Mouse (Mus musculus): ENCODE measurements around the gene Msh5. TPM values are rescaled to one million over a fixed set of nuclear protein-coding genes. Genes with fewer than 3 reads are reported as not detected.

Msh5 gene
- 1 to 10 TPM in 3 of 4 experiments, under 1 TPM in 1; 0.73 to 4.0 (median 2.2) TPM for total RNA-seq (2022)

GRCm38 (mm10) chr17:35046681-35047455 is at the start of gene Msh5:
Gene Msh5, minus strand, starts transcription at chr17:35046745.
- peak; percentile 96 for DNase-seq

GRCm38 (mm10) chr17:35094475-35095365 is 48.2 kb upstream of the Msh5 start:
- DNase-seq: no peak

GRCm38 (mm10) chr17:35092403-35093198 is 46.1 kb upstream of the Msh5 start:
- no peak for DNase-seq

DNA sequence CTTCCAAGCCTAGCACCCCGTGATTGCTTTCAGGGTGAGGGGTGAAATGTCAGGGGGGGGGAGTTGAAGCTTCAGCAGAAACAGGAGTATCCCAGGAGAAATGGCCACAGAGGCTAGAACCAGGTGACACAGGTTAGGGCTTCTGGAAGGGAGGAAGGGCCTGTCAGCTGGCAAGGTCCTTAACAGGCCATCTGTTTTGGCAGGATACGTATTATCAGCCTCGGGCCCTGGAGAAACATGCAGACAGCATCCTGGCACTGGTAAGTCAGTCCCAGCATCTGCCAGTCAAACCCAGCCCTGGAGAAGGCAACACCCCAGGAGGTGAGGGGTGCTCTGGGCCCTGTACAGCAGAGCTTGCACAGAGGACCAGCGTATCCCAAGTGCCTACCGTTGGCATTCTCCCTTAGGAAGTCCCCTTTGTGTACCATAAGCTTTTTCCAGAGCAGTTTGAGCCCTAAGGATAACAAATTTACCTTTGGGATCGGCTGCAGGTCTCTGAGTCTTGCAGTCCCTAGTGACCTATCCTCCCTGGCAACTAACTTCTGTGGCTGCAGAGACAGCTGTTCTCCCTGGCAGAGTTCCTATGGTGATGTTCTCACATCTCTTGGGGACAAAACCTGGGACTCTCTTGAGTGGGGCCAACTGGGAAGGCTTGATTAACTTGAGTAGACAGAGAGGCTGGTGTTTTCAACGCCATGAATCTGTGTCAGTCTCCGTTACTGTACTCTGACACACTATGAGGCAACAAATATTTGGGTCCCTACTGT is 43.8 kb upstream of the Msh5 start:
- DNase-seq: peak; percentile 33

DNA sequence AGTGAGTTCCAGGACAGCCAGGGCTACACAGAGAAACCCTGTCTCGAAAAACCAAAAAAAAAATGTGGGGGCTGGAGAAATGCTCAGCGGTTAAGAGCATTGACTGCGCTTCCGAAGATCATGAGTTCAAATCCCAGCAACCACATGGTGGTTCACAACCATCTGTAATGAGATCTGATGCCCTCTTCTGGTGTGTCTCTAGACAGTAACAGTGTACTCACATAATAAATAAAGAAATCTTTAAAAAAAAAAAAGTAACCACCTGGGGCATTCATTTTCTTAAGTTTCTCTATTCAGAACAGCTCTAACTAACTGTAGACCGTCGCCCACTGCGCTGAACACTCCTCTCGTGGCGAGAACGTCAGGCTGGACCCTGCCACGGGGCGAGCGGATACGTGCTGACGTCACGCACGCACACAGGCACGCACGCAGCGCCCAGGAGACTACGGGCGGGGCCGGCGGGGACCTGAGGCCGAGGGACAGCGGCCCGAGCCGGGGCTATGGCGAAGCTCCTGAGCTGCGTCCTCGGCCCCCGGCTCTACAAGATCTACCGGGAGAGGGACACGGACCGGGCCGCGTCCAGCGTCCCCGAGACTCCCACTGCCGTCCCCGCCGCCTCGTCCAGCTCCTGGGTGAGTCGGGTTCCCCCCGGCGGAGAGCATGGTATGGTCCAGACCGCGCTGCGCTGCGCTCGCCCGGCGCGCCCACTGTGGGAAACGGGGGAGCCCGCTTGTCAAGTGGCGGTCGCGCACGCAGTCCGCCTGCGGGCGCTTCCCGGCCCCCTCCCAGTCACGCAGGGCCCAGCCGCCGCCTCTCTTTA is 42.5 kb upstream of the Msh5 start, which contains the start of gene Abhd16a:
Gene Abhd16a (plus strand): TSS at position 439 of the 820 bp plus-strand sequence.
- DNase-seq: peak; percentile 90

DNA sequence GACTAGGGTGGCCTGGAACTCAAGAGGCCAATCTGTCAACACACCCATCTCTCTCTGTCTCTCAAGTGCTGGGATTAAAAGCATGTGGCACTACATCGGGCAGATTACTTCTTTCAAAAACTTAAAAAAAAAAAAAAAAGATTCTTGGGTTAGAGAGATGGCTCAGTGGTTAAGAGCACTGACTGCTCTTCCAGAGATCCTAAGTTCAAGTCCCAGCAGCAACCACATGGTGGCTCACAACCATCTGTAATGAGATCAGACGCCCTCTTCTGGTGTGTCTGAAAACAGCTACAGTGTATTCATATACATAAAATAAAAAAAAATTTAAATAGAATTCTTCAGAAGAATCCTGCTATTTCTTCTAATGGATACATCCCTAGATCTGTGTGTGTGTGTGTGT is 41.6 kb upstream of the Msh5 start:
- no peak for DNase-seq

DNA sequence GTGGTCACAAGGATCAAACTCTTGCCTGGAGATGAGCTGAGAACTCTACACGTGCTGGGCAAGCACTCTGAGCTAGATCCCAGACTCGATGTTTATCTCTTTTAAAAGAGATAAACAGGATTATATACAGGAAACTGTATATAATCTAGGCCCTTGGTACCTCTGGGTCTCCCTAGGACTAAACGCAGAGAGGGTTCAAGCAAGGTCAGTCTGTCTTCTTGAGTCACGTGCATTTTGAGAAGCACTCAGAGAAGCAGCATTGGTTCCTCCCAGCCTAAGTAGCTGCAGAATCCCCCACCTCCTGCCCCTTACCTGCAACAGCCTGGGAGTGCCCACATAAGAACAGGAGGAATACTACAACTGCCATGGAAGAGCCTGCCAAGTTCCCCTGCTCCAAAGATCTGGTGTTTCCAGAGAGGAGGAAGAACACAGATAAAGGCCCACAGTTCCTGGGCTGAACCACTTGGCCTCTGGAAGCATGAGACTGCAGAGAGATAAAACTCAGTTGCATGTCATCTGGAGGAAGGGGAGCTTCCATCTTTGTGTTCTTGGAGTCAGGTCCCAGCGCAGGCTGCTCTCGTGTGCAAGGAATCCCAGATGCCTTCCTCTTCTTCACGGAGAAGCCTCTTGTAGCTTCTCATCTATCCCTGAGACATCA is 38.8 kb upstream of the Msh5 start, which contains the start of gene Ly6g6f:
Gene Ly6g6f (minus strand): TSS at position 403 of the 658 bp plus-strand sequence.
- DNase-seq: no peak

GRCm38 (mm10) chr17:35083929-35084497 is 37.5 kb upstream of the Msh5 start:
- no peak for DNase-seq

DNA sequence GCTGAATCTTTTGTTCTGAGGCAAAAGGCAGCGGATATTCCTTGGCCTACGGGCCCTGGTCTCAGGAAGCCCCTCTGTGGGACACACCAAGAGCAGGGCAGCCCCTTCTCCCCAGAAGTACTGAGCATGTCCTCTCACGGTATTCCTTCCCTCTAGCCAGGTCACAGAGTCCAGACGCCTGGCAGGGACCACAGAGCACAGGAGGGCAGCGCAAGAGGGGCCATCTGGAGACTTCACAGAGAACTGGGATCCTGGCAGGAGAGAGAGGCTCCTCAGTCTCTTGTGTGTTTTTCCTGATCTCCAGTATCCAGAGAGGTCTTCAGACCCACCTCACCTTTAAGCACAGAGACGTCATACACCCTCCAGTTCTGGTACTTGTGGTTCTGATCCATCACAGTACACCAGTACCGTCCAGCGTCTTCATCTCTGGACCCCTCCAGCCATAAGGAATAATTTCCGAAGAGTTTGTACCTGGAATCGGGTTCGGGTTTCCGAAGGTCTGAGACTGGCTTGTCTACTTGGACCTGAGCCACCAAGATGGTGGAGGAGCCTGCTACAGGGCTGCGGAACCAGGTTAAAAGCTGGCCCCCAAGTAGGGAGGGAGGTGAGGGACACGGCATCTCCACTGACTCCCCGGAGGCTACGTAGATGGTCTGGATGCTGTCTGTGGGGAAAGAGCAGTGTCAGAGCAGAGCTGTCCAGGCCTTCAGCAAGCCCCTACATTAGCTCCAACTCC is 36.5 kb upstream of the Msh5 start:
- no peak for DNase-seq

DNA sequence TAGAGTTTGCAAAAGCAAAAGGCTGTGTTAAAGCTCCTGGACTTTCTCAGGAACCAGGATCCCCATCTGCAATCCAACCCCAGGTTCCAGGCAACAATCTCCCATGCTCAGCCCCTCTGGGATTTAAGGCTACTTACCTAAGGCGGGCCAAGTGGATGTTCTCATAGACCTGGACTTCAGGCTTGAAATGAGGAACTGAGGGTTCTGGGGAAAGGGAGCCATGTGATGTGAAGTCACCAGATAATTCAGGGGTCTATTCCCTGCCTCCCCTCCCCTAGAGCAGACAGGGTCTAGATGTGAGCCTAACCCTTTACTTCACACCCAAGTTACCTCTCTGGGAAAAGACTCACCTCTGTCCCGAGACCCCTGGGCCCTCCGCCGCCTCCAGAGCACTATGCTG is 34.2 kb upstream of the Msh5 start:
- no peak for DNase-seq

DNA sequence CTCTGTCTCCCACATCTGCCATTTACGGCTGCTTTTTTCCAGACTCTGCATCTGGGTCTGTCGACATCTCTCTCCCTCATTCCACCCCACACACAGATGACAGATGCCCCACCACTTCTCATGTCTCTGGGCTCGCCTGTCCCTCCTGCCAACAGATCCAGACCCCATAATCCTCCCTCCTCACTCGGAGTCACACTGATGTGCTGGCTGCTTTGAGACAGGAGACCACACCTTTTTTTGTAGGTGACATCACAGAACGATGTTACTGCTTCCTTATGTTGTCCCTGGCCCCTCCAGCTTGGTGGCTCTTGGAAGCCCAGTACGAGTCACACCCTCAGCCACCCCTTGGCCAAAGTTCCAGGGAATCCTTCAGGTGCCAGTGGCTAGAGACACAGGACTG is 33.7 kb upstream of the Msh5 start:
- no peak for DNase-seq

GRCm38 (mm10) chr17:35079778-35080177 is 33.2 kb upstream of the Msh5 start:
- no peak for DNase-seq

DNA sequence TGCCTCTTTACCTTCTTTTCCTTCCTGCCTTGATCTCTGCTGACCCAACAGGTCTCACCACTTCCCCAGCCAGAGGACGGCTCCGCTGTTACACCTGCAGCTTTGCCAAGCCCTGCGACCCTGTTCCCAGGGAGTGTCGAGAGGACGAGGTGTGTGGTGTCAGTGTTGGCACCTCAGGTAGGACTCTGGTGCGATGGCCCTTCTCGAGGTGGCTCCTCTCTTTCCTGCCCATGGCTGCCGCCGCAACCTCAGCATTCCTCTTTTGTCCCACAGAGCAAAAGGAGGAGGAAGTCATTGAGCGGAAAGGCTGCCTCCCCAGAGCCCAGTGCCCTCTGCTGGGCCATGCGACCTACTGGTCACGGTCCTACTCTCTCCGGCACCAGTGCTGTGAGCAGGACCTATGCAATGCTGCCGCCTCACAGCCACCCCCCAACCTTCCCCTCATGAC is 31.3 kb upstream of the Msh5 start, which contains the start of gene Ly6g6d:
Gene Ly6g6d (minus strand): TSS at position 280 of the 448 bp plus-strand sequence.
- no peak for DNase-seq

- no peak for DNase-seq
These were observed 30.7 kb upstream of the Msh5 start for GRCm38 (mm10) chr17:35077285-35077684.

DNA sequence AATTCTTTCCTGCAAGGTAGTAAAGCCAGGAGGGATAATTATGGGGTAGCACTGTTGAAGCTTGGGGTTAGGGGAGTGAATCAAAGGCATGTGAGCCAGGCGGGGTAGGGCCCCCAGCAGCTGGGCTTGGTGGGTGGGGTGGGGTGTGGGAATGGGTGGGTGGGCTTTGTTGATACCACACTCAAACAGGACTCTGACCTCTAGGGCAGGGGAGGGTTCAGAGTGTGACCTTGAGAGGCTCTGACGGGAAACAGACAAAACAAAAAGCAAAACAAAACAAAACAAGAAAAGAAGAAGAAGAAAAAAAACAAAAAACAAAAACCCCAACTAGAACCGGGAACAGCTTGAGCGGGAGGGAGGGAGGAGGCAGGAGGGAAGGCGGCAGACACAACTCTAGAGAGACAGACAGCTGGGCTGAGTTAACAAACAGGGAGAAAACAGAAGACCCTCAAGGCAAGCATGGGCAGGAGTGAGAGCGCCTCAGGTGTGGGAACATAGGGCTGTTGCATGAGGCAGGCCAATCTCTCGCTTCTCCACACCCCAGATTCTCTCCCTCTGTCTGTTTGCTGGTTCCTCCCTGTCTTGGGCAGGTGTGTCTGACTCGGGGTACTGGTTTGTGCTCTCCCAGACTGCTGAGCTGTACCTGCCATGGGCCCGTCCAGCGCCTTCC is 30.1 kb upstream of the Msh5 start, which contains the start of gene Ly6g6e:
Gene Ly6g6e (plus strand): TSS at position 396 of the 670 bp plus-strand sequence.
- no peak for DNase-seq

DNA sequence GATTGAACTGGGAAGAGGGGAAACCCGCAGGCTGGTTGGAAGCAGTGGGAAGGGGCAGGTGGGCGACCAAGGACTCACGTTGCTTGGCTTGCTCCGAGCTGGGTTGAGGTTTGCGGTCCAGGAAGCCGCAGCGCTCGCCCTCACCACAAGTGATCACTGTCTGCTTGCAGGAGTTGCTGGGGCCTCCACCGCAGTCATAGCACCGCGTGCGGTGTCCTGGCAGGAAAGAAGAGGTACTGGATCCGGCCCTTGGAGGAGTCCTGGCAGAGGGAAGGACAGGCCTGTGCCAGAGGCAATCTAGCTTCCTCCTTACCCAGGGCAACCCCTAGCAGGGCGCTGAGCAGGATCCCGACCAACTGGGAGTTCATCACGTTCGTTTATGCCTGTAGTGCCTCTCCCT is 27.6 kb upstream of the Msh5 start:
- DNase-seq: no peak

GRCm38 (mm10) chr17:35071454-35071853 is 24.9 kb upstream of the Msh5 start:
- no peak for DNase-seq

- no peak for DNase-seq
These were observed 24.1 kb upstream of the Msh5 start for GRCm38 (mm10) chr17:35070556-35071229.

Data from adrenal gland, adult 8-10 months (tissue).